Mouse (Mus musculus): ENCODE results near the gene Skp1a.

Skp1a gene

GRCm38 (mm10) chr11:52271765-52272495, 40.1 kb downstream of the Skp1a start:
- TF ChIP-seq GATA4 (IDR thresholded peaks at IDR 0.05; ENCODE audit: insufficient replicate concordance, low read length) = no peak

GRCm38 (mm10) chr11:52272619-52273018, 40.8 kb downstream of the Skp1a start:
- TF ChIP-seq GATA4 (IDR thresholded peaks at IDR 0.05; ENCODE audit: insufficient replicate concordance, low read length) = no peak

- no peak for TF ChIP-seq GATA4 (IDR thresholded peaks at IDR 0.05; ENCODE audit: insufficient replicate concordance, low read length)
Measured at GRCm38 (mm10) chr11:52273183-52273941, 41.6 kb downstream of the Skp1a start.

- no peak for TF ChIP-seq GATA4 (IDR thresholded peaks at IDR 0.05; ENCODE audit: insufficient replicate concordance, low read length)
Measured at GRCm38 (mm10) chr11:52273942-52274330, 42.1 kb downstream of the Skp1a start.

- TF ChIP-seq GATA4 (IDR thresholded peaks at IDR 0.05; ENCODE audit: insufficient replicate concordance, low read length) = no peak
Measured at GRCm38 (mm10) chr11:52274456-52275112, 42.8 kb downstream of the Skp1a start.

- TF ChIP-seq GATA4 (IDR thresholded peaks at IDR 0.05; ENCODE audit: insufficient replicate concordance, low read length) = no peak
Measured at GRCm38 (mm10) chr11:52275366-52275765, 43.6 kb downstream of the Skp1a start.

GRCm38 (mm10) chr11:52275774-52276555, 44.2 kb downstream of the Skp1a start:
- no peak for TF ChIP-seq GATA4 (IDR thresholded peaks at IDR 0.05; ENCODE audit: insufficient replicate concordance, low read length)

- no peak for TF ChIP-seq GATA4 (IDR thresholded peaks at IDR 0.05; ENCODE audit: insufficient replicate concordance, low read length)
Measured at GRCm38 (mm10) chr11:52276961-52277391, 45.2 kb downstream of the Skp1a start.

GRCm38 (mm10) chr11:52277433-52278150, 45.8 kb downstream of the Skp1a start:
- TF ChIP-seq GATA4 (IDR thresholded peaks at IDR 0.05; ENCODE audit: insufficient replicate concordance, low read length) = no peak

GRCm38 (mm10) chr11:52278164-52278563, 46.4 kb downstream of the Skp1a start:
- TF ChIP-seq GATA4 (IDR thresholded peaks at IDR 0.05; ENCODE audit: insufficient replicate concordance, low read length) = no peak

- TF ChIP-seq GATA4 (IDR thresholded peaks at IDR 0.05; ENCODE audit: insufficient replicate concordance, low read length) = no peak
Measured at GRCm38 (mm10) chr11:52278991-52279390, 47.2 kb downstream of the Skp1a start.

GRCm38 (mm10) chr11:52279611-52280145, 47.9 kb downstream of the Skp1a start:
- no peak for TF ChIP-seq GATA4 (IDR thresholded peaks at IDR 0.05; ENCODE audit: insufficient replicate concordance, low read length)

GRCm38 (mm10) chr11:52280566-52281455, 49.0 kb downstream of the Skp1a start:
- TF ChIP-seq GATA4 (IDR thresholded peaks at IDR 0.05; ENCODE audit: insufficient replicate concordance, low read length) = no peak
